33 mouse cellular contexts compared by ENCODE assay signal in genomic region chr5:118867511-118867910, GRCm38 (mm10).
"Had no signal": no experiment of that assay in that cellular context is flagged by ENCODE, and none has a peak within 500 bp of the region (broad histone marks: within the 10 kb centered on the region; RNA-seq: fewer than 3 reads in every experiment).

No protein-coding gene starts in this region.

- H3K9me3 ChIP-seq: heart, embryonic 10.5 days; hindbrain, embryonic 15.5 days had no signal

- H3K4me3 ChIP-seq: heart, adult 2 months; heart, embryonic 10.5 days; heart, embryonic 12.5 days; heart, embryonic 13.5 days; heart, embryonic 15.5 days; hindbrain, embryonic 10.5 days; hindbrain, embryonic 12.5 days; hindbrain, embryonic 13.5 days; hindbrain, embryonic 15.5 days; kidney, embryonic 15.5 days; layer of hippocampus, adult 2 months; left cerebral cortex, adult 2 months had no signal

- DNase-seq: heart, adult 2 months; heart, postnatal 10 days; heart, postnatal 14 days; heart, postnatal 36 days; heart, postnatal 4 days; kidney, adult 11 months; kidney, adult 18-20 months; kidney, adult 2 months; kidney, adult 8-10 months; kidney, adult 9 months; kidney, postnatal 10 days; kidney, postnatal 14 days; kidney, postnatal 25 days; kidney, postnatal 36 days; kidney, postnatal 4 days; layer of hippocampus, adult 9-11 months; layer of hippocampus, postnatal 36 days had no signal

- H3K27me3 ChIP-seq: heart, embryonic 12.5 days; heart, embryonic 15.5 days; hindbrain, embryonic 12.5 days; hindbrain, embryonic 13.5 days; hindbrain, embryonic 15.5 days; kidney, embryonic 15.5 days had no signal

- H3K27ac ChIP-seq: heart, adult 2 months; heart, embryonic 10.5 days; heart, embryonic 13.5 days; heart, embryonic 15.5 days; hindbrain, embryonic 10.5 days; hindbrain, embryonic 12.5 days; hindbrain, embryonic 13.5 days; hindbrain, embryonic 14.5 days; hindbrain, embryonic 15.5 days; kidney, embryonic 15.5 days; kidney, postnatal 0 days; layer of hippocampus, adult 2 months; left cerebral cortex, adult 2 months had no signal

- ATAC-seq: hindbrain, embryonic 16.5 days; inflammation-experienced regulatory T-cells, adult 6 months had no signal

- H3K36me3 ChIP-seq: heart, embryonic 10.5 days; heart, embryonic 12.5 days; heart, embryonic 13.5 days; heart, embryonic 15.5 days; hindbrain, embryonic 10.5 days; hindbrain, embryonic 12.5 days; hindbrain, embryonic 13.5 days; hindbrain, embryonic 15.5 days had no signal

- H3K4me2 ChIP-seq: heart, embryonic 11.5 days; heart, embryonic 12.5 days; heart, embryonic 13.5 days; heart, embryonic 15.5 days; hindbrain, embryonic 12.5 days; hindbrain, embryonic 13.5 days; hindbrain, embryonic 14.5 days; hindbrain, embryonic 15.5 days; kidney, embryonic 15.5 days had no signal

- H3K9ac ChIP-seq: heart, embryonic 12.5 days; heart, embryonic 13.5 days; heart, embryonic 15.5 days; hindbrain, embryonic 12.5 days; hindbrain, embryonic 13.5 days; hindbrain, embryonic 14.5 days; hindbrain, embryonic 15.5 days; kidney, embryonic 15.5 days had no signal

- H3K4me1 ChIP-seq: heart, embryonic 12.5 days; heart, embryonic 13.5 days; heart, embryonic 15.5 days; hindbrain, embryonic 10.5 days; hindbrain, embryonic 12.5 days; hindbrain, embryonic 13.5 days; hindbrain, embryonic 15.5 days; kidney, embryonic 15.5 days had no signal
